Mouse (Mus musculus) layer of hippocampus, postnatal 10 days (tissue): ENCODE measurements around the gene Qrfp. TPM values are rescaled to one million over a fixed set of nuclear protein-coding genes. Genes with fewer than 3 reads are reported as not detected.

Source experiments
- DNase-seq, 2 experiments: peaks; one replicate each; pipeline ENCODE4 v3.0.0; 2021; ENCODE audit warnings: low spot score in 2 of 2
- total RNA-seq, 2 experiments: library from RNA; stranded (reverse); gene quantifications; 2 replicates each; pipeline ENCODE4 v1.2.3; 2021

Gene Qrfp
- total RNA-seq, 2 experiments from 2014 or later, result not detected

GRCm38 (mm10) chr2:31770781-31771441 lies 39.5 kb downstream of the Qrfp start:
- DNase-seq, result no peak

- DNase-seq, result no peak
Observed at GRCm38 (mm10) chr2:31769631-31770111, 40.7 kb downstream of the Qrfp start.

GRCm38 (mm10) chr2:31769115-31769514 lies 41.3 kb downstream of the Qrfp start:
- DNase-seq, result no peak

- DNase-seq, result no peak
Observed at GRCm38 (mm10) chr2:31767815-31768214, 42.6 kb downstream of the Qrfp start.

- no peak for DNase-seq
Observed at GRCm38 (mm10) chr2:31767104-31767503, 43.3 kb downstream of the Qrfp start.

- no peak for DNase-seq
Observed at GRCm38 (mm10) chr2:31763271-31763670, 47.1 kb downstream of the Qrfp start.

- no peak for DNase-seq
Observed at GRCm38 (mm10) chr2:31762853-31763252, 47.5 kb downstream of the Qrfp start.

- DNase-seq, result no peak
Observed at GRCm38 (mm10) chr2:31762155-31762554, 48.2 kb downstream of the Qrfp start.

GRCm38 (mm10) chr2:31761585-31761984 lies 48.8 kb downstream of the Qrfp start:
- no peak for DNase-seq

GRCm38 (mm10) chr2:31761115-31761531 lies 49.3 kb downstream of the Qrfp start:
- no peak for DNase-seq

GRCm38 (mm10) chr2:31760486-31760885 lies 49.9 kb downstream of the Qrfp start:
- no peak for DNase-seq

- peak; percentile 53 to 66 for DNase-seq
Observed at GRCm38 (mm10) chr2:31759751-31760460, 50.5 kb downstream of the Qrfp start.

- DNase-seq, result no peak
Observed at GRCm38 (mm10) chr2:31758966-31759365, 51.4 kb downstream of the Qrfp start.

GRCm38 (mm10) chr2:31757472-31757871 lies 52.9 kb downstream of the Qrfp start:
- DNase-seq, result no peak

Other genes starting within 250 kb of the Qrfp start
- 10 to 100 TPM; 45.8 to 50.1 TPM for gene Fubp3, start 237.9 kb downstream of the Qrfp start, total RNA-seq
- under 1 TPM in 1 of 2 experiments, not detected in 1; 0.31 TPM for gene Prdm12, start 170.5 kb downstream of the Qrfp start, total RNA-seq
- gene Exosc2, start 139.9 kb downstream of the Qrfp start, total RNA-seq, result 10 to 100 TPM; 18.9 to 23.4 TPM
- gene Abl1, start 122.2 kb downstream of the Qrfp start, total RNA-seq, result 10 to 100 TPM; 42.2 to 48.3 TPM
- gene Fibcd1, start 35.4 kb upstream of the Qrfp start, total RNA-seq, result 10 to 100 TPM; 85.7 to 96.1 TPM
- gene Lamc3, start 76.7 kb upstream of the Qrfp start, total RNA-seq, result 10 to 100 TPM in 1 of 2 experiments, 1 to 10 TPM in 1; 9.4 to 10.2 TPM
- gene Aif1l, start 139.6 kb upstream of the Qrfp start, total RNA-seq, result 1 to 10 TPM; 8.6 to 8.8 TPM
- gene Nup214, start 163.9 kb upstream of the Qrfp start, total RNA-seq, result 10 to 100 TPM; 51.7 to 57.0 TPM